Mouse (Mus musculus): ENCODE data around the gene Olfr986.

Gene Olfr986

GRCm38 (mm10) chr9:40234233-40235072, 53.7 kb downstream of the Olfr986 start:
- no peak for DNase-seq (ENCODE audit: low spot score)

DNA sequence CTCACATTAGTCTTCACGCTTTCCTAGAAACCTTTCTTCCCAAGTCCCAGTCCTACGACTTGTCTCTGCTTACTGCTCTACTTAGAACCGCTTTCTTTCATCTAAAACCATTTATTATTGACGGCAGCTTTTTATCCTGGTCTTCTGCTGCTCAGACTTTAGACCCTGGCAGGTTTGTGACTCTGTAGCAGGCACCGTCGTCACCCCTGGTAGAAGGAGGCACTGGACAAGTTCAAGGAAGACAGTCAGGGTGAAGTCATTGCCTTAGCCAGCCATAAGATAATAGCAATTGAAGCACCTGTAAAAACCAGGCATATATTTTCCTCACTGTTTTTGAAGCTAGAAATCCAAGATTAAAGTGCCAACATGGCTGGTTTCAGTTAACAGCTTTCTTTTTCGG, 54.5 kb downstream of the Olfr986 start:
- DNase-seq (ENCODE audit: low spot score), result no peak

Data from left cerebral cortex, adult 11 months (tissue).